Mouse (Mus musculus): Measurements from ENCODE around the gene Irf3. TPM values are rescaled to one million over a fixed set of nuclear protein-coding genes. Genes with fewer than 3 reads are reported as not detected.

The Irf3 gene
- polyA plus RNA-seq, 1 experiment from 2014 or later = 60.9 TPM

DNA sequence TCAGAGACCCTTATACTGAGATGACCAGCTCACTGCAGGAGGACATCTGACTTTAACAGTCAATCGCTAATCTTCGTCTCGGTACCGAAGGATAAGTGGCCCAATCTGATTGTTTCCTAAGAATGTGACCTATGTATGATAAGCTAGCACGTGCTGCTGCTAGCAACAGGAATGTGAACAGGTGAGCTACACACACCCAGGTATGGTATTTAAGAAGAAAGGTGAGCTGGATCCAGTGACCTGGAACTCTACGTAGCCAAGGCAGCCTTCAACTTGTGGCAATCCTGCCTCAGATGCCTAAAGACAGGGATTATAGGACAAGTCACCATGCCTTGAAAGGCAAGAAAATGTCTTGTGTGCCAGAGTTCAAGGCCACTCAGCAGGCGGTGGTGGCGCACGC is 41.0 kb downstream of the Irf3 start:
- H3K4me3 ChIP-seq (ENCODE audit: control insufficient read depth in 1 of 2, insufficient read depth in 1 of 2, low read depth in 1 of 2, low read length in 2 of 2) = no peak overlapping the region
- no peaks in the 10 kb centered on the region for H3K4me1 ChIP-seq (ENCODE audit: control insufficient read depth in 2 of 2, insufficient read depth in 2 of 2, low read length in 2 of 2)
- H3K27ac ChIP-seq (replicated peaks in 1 of 2; ENCODE audit: control insufficient read depth in 1 of 2, insufficient read depth in 1 of 2, low read depth in 2 of 2, low read length in 2 of 2) = no peak overlapping the region
- no peaks in the 10 kb centered on the region for H3K27me3 ChIP-seq (ENCODE audit: control insufficient read depth, insufficient read depth, low read length)
- no peak for ATAC-seq (ENCODE audit: insufficient number of reproducible peaks, insufficient read depth, low FRiP score, low read depth)
- no peak overlapping the region for H3K4me2 ChIP-seq (ENCODE audit: low read length)
- WGBS = 95% methylated on average over 9 of the region's 9 CpGs
- H3K9ac ChIP-seq (ENCODE audit: low read length) = no peak overlapping the region
- no peaks in the 10 kb centered on the region for H3K9me3 ChIP-seq (ENCODE audit: control insufficient read depth, low read length)
- peaks cover 100% of the 10 kb centered on the region for H3K36me3 ChIP-seq (ENCODE audit: control insufficient read depth, insufficient read depth, low read length)

GRCm38 (mm10) chr7:45040851-45041250 is 43.4 kb downstream of the Irf3 start:
- no peak for ATAC-seq (ENCODE audit: insufficient number of reproducible peaks, insufficient read depth, low FRiP score, low read depth)
- no peak overlapping the region for H3K4me2 ChIP-seq (ENCODE audit: low read length)
- H3K9me3 ChIP-seq (ENCODE audit: control insufficient read depth, low read length) = no peaks in the 10 kb centered on the region
- peaks cover 100% of the 10 kb centered on the region for H3K36me3 ChIP-seq (ENCODE audit: control insufficient read depth, insufficient read depth, low read length)
- 87% methylated on average over 9 of the region's 9 CpGs for WGBS
- no peak overlapping the region for H3K9ac ChIP-seq (ENCODE audit: low read length)
- H3K27me3 ChIP-seq (ENCODE audit: control insufficient read depth, insufficient read depth, low read length) = no peaks in the 10 kb centered on the region
- no peaks in the 10 kb centered on the region for H3K4me1 ChIP-seq (ENCODE audit: control insufficient read depth in 2 of 2, insufficient read depth in 2 of 2, low read length in 2 of 2)
- no peak overlapping the region for H3K27ac ChIP-seq (replicated peaks in 1 of 2; ENCODE audit: control insufficient read depth in 1 of 2, insufficient read depth in 1 of 2, low read depth in 2 of 2, low read length in 2 of 2)
- no peak overlapping the region for H3K4me3 ChIP-seq (ENCODE audit: control insufficient read depth in 1 of 2, insufficient read depth in 1 of 2, low read depth in 1 of 2, low read length in 2 of 2)

DNA sequence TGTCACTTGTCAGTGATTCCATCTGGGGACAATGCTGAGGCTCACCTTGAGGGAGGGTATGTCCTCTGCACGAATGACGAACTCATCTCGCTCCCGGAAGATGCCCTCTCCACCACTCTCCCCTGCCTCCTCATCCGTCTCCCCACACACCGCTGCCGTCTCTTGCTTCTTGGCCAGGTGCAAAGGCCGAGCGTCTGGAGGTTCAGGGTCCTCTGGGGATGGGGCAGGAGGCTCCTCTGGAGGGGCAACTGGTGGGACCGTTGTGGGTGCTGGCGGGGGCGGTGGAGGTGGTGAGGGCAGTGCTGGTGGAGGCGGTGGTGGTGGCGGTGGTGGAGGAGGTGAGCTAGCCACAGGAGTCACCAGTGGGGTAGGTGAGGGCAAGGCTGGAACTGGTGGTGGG is 45.9 kb downstream of the Irf3 start:
- 97% methylated on average over 14 of the region's 14 CpGs for whole genome bisulfite sequencing
- Histone ChIP-seq H3K9ac (ENCODE audit: low read length) (no peak overlapping the region), H3K27me3 (ENCODE audit: control insufficient read depth, insufficient read depth, low read length) (no peaks in the 10 kb centered on the region), H3K36me3 (ENCODE audit: control insufficient read depth, insufficient read depth, low read length) (peaks cover 100% of the 10 kb centered on the region), H3K27ac (replicated peaks in 1 of 2; ENCODE audit: control insufficient read depth in 1 of 2, insufficient read depth in 1 of 2, low read depth in 2 of 2, low read length in 2 of 2) (no peak overlapping the region), H3K4me3 (ENCODE audit: control insufficient read depth in 1 of 2, insufficient read depth in 1 of 2, low read depth in 1 of 2, low read length in 2 of 2) (no peak overlapping the region), H3K4me1 (ENCODE audit: control insufficient read depth in 2 of 2, insufficient read depth in 2 of 2, low read length in 2 of 2) (no peaks in the 10 kb centered on the region), H3K9me3 (ENCODE audit: control insufficient read depth, low read length) (no peaks in the 10 kb centered on the region), H3K4me2 (ENCODE audit: low read length) (no peak overlapping the region)
- no peak for ATAC-seq (ENCODE audit: insufficient number of reproducible peaks, insufficient read depth, low FRiP score, low read depth)

DNA sequence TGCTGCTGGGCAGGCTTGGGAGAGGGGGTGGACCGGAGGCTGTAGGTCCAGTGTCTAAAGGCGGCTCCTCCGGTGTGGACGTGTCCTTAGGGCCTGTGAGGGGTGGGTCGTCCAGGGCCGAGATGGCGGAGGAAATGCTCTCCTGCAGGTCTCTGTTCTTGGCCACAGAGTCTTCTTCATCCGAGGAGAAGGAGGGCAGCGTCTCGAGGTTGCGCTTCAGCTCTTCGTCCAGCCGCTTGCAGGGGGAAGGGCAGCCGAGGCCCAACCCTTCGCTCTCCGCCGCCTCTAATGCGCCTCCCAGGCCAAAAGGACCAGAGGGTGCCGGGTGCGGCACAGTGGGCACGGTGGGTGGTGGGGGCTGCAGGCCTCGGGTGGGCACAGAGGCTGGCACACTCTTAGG is 48.3 kb downstream of the Irf3 start:
- Histone ChIP-seq H3K27me3 (ENCODE audit: control insufficient read depth, insufficient read depth, low read length) (no peaks in the 10 kb centered on the region), H3K4me3 (ENCODE audit: control insufficient read depth in 1 of 2, insufficient read depth in 1 of 2, low read depth in 1 of 2, low read length in 2 of 2) (no peak overlapping the region), H3K9ac (ENCODE audit: low read length) (no peak overlapping the region), H3K9me3 (ENCODE audit: control insufficient read depth, low read length) (no peaks in the 10 kb centered on the region), H3K27ac (replicated peaks in 1 of 2; ENCODE audit: control insufficient read depth in 1 of 2, insufficient read depth in 1 of 2, low read depth in 2 of 2, low read length in 2 of 2) (no peak overlapping the region), H3K4me2 (ENCODE audit: low read length) (no peak overlapping the region), H3K4me1 (ENCODE audit: control insufficient read depth in 2 of 2, insufficient read depth in 2 of 2, low read length in 2 of 2) (0 out of 4 replicates have a peak, but pooled peaks cover 0 to 2% of the 10 kb centered on the region in 2 experiments), H3K36me3 (ENCODE audit: control insufficient read depth, insufficient read depth, low read length) (peaks cover 100% of the 10 kb centered on the region)
- ATAC-seq (ENCODE audit: insufficient number of reproducible peaks, insufficient read depth, low FRiP score, low read depth) = no peak
- WGBS = 95% methylated on average over 22 of the region's 22 CpGs

DNA sequence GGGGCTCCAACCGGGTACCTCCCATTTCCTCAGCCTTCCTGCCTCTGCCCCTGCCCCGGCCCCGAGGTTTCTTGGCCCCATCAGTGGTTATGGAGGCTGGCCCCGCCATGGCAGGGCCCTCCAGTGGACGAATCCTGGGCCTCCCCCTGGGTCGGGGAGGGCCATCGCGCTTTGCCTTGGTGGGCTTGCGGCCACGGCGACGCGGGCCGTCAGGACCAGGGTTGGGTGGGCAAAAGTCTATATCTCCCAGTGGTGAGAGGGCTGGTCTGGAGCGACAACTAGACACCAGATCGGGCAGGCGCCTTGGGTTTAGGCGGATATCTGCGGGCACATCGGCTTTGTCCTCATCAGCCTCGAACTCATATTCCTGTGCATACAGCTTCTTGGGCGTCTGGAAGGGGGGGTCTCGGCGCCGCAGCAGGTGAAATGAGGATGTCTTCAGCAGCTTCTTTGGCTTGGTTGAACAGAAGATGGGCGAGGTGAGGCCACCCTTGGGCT is 49.5 kb downstream of the Irf3 start:
- Histone ChIP-seq H3K9ac (ENCODE audit: low read length) (no peak overlapping the region), H3K4me1 (ENCODE audit: control insufficient read depth in 2 of 2, insufficient read depth in 2 of 2, low read length in 2 of 2) (peaks cover 7 to 13% of the 10 kb centered on the region in 2 experiments; a peak in 3 of 4 replicates), H3K27me3 (ENCODE audit: control insufficient read depth, insufficient read depth, low read length) (no peaks in the 10 kb centered on the region), H3K9me3 (ENCODE audit: control insufficient read depth, low read length) (no peaks in the 10 kb centered on the region), H3K36me3 (ENCODE audit: control insufficient read depth, insufficient read depth, low read length) (peaks cover 89% of the 10 kb centered on the region), H3K27ac (replicated peaks in 1 of 2; ENCODE audit: control insufficient read depth in 1 of 2, insufficient read depth in 1 of 2, low read depth in 2 of 2, low read length in 2 of 2) (no peak overlapping the region), H3K4me3 (ENCODE audit: control insufficient read depth in 1 of 2, insufficient read depth in 1 of 2, low read depth in 1 of 2, low read length in 2 of 2) (no peak overlapping the region), H3K4me2 (ENCODE audit: low read length) (no peak overlapping the region)
- WGBS = 92% methylated on average over 26 of the region's 26 CpGs
- no peak for ATAC-seq (ENCODE audit: insufficient number of reproducible peaks, insufficient read depth, low FRiP score, low read depth)

- no peak for ATAC-seq (ENCODE audit: insufficient number of reproducible peaks, insufficient read depth, low FRiP score, low read depth)
- Histone ChIP-seq H3K4me1 (ENCODE audit: control insufficient read depth in 2 of 2, insufficient read depth in 2 of 2, low read length in 2 of 2) (peaks cover 7 to 14% of the 10 kb centered on the region in 2 experiments; a peak in 3 of 4 replicates), H3K36me3 (ENCODE audit: control insufficient read depth, insufficient read depth, low read length) (peaks cover 83% of the 10 kb centered on the region), H3K4me2 (ENCODE audit: low read length) (no peak overlapping the region), H3K27ac (replicated peaks in 1 of 2; ENCODE audit: control insufficient read depth in 1 of 2, insufficient read depth in 1 of 2, low read depth in 2 of 2, low read length in 2 of 2) (no peak overlapping the region), H3K9ac (ENCODE audit: low read length) (no peak overlapping the region), H3K27me3 (ENCODE audit: control insufficient read depth, insufficient read depth, low read length) (no peaks in the 10 kb centered on the region), H3K4me3 (ENCODE audit: control insufficient read depth in 1 of 2, insufficient read depth in 1 of 2, low read depth in 1 of 2, low read length in 2 of 2) (no peak overlapping the region), H3K9me3 (ENCODE audit: control insufficient read depth, low read length) (no peaks in the 10 kb centered on the region)
- 96% methylated on average over 14 of the region's 14 CpGs for WGBS
These were observed 50.0 kb downstream of the Irf3 start for GRCm38 (mm10) chr7:45047491-45047890.

DNA sequence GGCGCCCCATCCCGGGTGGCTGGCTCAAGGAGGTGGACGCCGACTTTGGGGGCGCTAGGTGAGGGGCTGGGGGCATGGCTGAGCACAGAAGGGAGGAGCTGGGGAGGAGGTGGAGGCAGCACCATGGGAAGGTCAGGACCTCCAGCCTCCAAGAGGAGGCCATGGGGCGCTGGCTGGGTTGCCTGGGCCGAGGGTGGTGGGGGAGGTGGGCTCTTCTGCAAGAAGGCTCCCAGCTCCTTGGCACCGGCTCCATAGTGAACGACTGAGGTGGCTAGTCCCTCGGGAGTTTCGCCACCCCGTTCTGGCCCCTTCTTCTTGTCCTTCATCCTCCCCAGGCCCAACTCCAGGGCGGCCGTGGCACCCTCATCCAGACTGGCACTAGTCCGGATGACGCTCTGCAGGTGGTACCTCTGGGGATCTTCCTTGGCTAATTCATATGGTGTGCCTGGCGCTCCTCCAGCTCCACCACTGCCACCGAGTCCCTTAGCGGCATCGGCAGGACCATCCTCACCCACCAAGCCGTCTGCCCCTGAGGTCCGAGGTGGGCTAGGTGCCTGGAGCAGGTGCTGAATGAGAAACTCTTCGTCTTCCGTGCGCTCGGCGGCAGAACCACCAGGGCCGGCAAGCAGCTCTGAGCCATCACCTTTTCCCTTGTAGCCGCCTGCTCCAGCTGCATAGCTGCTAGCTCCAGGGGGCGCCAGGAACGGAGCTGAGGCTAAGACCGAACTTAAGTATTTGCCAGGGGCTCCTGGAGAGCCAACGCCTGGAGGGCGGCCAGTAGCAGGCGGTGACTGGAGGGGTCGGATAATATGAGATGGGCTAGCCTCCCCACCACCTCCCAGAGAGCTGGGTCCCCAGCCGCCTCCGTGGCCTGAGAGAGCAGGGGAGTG is 50.8 kb downstream of the Irf3 start:
- H3K9ac ChIP-seq (ENCODE audit: low read length) = no peak overlapping the region
- WGBS = 92% methylated on average over 36 of the region's 38 CpGs
- peaks cover 75% of the 10 kb centered on the region for H3K36me3 ChIP-seq (ENCODE audit: control insufficient read depth, insufficient read depth, low read length)
- no peaks in the 10 kb centered on the region for H3K27me3 ChIP-seq (ENCODE audit: control insufficient read depth, insufficient read depth, low read length)
- no peaks in the 10 kb centered on the region for H3K9me3 ChIP-seq (ENCODE audit: control insufficient read depth, low read length)
- H3K4me3 ChIP-seq (ENCODE audit: control insufficient read depth in 1 of 2, insufficient read depth in 1 of 2, low read depth in 1 of 2, low read length in 2 of 2) = no peak overlapping the region
- H3K4me1 ChIP-seq (ENCODE audit: control insufficient read depth in 2 of 2, insufficient read depth in 2 of 2, low read length in 2 of 2) = peaks cover 7 to 14% of the 10 kb centered on the region in 2 experiments; a peak in 3 of 4 replicates
- no peak for ATAC-seq (ENCODE audit: insufficient number of reproducible peaks, insufficient read depth, low FRiP score, low read depth)
- no peak overlapping the region for H3K4me2 ChIP-seq (ENCODE audit: low read length)
- no peak overlapping the region for H3K27ac ChIP-seq (replicated peaks in 1 of 2; ENCODE audit: control insufficient read depth in 1 of 2, insufficient read depth in 1 of 2, low read depth in 2 of 2, low read length in 2 of 2)

Data from heart, embryonic 14.5 days (tissue).